Mouse (Mus musculus): ENCODE measurements around the gene Smim15. TPM values are rescaled to one million over a fixed set of nuclear protein-coding genes. Genes with fewer than 3 reads are reported as not detected.

Smim15 gene
- total RNA-seq, 1 experiment from 2014 or later = 41.1 TPM

- no peak for DNase-seq
Observed at GRCm38 (mm10) chr13:108062900-108063299, 18.7 kb downstream of the Smim15 start.

GRCm38 (mm10) chr13:108063374-108064134 lies 19.3 kb downstream of the Smim15 start:
- no peak for DNase-seq

GRCm38 (mm10) chr13:108064331-108064730 lies 20.1 kb downstream of the Smim15 start:
- DNase-seq = no peak

DNA sequence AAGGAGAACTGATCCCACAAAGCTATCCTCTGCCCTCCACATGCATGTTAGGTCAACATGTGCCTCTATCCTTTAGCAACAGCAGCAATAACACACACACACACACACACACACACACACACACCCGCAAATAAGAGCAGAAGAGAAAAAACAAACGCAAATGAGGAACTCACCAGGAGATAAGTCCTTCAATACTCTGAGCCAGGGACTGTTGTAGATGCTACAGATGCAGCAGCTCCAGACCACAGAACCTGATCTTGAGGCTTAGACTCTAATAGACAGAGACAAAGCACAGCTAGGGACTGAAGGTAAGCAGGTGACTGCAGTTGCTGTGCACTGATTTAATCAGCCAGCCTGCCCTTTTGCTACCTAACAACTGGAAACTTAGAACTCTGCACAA lies 21.8 kb downstream of the Smim15 start:
- no peak for DNase-seq

DNA sequence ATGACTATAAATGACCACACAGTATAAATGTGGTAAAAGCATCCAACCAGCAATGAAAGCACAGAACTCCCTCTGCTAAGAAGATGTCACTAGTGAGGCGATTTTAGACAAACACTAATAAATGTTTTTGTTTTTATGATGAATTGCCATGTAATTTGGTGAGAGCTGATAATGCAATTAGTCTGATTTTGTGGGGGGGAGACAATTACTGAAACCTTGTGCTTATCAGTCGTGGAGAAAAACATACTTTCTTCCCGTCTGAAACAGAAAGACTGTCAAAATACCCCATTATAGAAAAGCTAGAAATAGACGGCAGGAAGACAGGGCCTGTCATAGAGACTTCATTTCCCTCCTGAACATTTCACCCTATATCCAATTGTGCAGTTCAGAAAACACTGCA lies 24.9 kb downstream of the Smim15 start:
- no peak for DNase-seq

GRCm38 (mm10) chr13:108070171-108070570 lies 25.9 kb downstream of the Smim15 start:
- DNase-seq = no peak

DNA sequence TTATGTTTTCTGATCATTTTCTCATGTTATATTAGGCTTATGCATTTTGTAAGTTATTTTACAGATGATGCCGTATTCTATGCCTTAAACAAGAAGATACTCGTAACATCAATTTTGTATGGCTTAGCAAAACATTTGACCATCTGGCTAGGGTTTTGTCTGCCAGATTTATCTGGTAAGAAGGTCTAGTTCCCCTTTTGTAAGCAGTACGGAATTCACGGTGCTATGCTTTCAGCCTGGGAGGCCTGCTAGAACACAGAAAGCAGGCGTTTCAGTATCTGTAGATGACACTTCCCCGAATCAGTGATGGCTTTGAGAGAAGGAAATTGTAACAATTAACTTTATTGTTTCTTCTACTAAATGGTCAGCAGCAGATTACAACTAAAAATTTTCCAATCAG lies 33.2 kb downstream of the Smim15 start:
- no peak for DNase-seq

DNA sequence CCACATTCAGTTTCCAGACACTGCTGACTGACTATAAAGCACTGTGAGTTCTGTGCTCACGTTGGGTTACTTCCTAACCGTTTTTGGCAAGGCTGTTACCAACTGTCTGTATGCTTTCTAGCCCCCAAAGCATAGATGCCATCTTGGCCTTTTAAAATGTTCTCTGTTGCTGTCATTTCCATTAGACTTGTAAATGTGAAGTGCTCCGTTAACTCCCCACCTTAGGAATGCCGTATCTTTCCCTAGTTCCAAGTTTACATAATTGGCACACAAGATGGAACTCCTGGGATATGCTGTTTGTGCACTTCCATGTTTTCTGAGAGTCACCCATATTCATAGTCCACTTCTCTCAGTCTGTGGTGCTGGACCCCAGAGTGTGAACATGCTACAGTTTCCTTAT lies 33.7 kb downstream of the Smim15 start:
- no peak for DNase-seq

DNA sequence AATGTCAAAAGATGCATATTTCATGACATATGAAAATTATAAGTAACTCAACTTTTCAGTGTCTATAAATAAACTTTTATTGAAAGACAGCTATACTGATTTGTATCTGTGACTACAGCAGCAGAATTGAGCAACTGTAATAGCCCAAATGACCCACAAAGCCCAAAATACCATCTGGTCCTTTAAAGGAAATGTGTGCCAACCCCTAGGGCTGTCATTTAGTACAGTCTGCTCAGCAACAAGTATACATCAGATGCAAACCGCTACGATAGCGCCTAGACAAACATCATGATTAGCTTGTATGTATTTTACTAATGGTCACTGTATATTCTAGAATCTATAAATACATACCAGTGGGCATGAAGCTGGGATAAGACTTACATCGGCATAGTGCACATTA lies 39.8 kb downstream of the Smim15 start:
- no peak for DNase-seq

DNA sequence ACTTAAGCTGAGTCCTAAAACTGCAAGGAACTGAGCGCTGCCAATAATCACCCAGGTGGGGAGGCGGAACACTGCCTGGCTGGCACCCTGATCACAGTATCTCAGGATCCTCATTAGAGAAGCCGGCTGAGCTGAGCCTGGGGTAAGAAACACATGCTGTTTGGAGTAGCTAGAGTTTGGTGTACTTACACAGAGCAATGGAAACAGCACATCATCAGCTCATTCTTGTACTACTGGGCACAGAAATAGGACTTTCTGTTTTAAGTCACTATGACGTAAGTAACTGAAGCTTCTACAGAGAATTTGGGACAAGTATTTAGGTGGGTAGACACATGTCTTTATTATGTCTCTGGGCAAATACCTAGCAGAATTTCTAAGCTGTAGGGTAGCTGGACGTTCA lies 41.8 kb downstream of the Smim15 start:
- DNase-seq = no peak

DNA sequence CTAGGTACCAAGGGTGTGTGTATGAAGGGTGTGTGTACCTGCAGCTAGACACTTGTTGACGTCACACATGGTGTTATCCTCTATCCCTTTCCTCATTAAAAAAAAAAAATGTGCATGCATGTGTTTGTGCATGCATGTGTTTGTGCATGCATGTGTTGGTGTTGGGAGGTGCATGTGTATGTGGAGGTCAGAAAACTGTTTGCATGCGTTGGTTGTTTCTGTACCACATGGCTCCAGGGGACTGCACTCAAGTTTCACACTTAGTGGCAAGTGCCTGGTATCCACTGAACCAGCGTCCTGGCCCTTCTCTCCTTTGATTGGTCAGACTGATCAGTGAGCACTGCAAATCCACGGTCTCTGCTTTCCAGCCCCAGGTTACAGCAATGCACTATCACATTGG lies 42.5 kb downstream of the Smim15 start:
- no peak for DNase-seq

DNA sequence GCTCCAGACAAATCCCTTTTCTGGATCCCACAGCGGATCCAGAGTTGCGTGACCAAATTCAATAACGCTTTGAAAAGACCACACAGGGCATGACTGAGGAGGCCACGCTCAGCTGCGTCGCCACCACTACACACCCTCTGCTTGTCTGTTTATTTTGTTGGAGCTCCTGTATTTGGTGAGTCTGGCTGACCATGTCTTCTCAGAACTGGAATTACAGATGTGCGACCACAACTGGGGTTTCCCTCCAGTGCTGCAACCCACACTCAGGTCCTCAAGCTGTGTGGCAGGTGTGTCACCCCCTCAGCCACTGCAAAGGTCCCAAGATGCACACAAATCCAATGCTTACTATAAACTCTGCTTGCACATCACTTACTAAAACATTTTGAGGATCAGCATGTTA lies 48.0 kb downstream of the Smim15 start:
- no peak for DNase-seq

- no peak for DNase-seq
Observed at GRCm38 (mm10) chr13:108094681-108095080, 50.4 kb downstream of the Smim15 start.

DNA sequence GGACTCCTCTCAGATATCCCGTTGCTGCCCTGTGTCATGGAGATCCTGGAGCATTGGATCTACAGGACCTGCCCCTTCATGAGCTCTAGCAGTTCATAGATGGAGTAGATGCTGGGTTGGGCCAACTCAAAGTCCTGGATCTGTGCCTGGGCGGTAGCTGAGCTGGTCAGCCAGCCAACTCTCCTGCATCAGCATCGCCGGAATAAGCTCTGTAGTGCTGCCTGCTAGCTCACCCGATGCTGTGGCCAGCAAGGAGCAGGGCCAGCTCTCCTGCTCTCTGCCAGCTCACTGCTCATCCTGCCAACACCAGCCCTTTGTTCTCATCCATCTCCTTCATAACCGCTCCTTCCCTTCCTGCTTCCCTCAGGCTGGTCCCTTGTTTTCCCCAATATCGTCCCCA lies 51.4 kb downstream of the Smim15 start:
- no peak for DNase-seq

DNA sequence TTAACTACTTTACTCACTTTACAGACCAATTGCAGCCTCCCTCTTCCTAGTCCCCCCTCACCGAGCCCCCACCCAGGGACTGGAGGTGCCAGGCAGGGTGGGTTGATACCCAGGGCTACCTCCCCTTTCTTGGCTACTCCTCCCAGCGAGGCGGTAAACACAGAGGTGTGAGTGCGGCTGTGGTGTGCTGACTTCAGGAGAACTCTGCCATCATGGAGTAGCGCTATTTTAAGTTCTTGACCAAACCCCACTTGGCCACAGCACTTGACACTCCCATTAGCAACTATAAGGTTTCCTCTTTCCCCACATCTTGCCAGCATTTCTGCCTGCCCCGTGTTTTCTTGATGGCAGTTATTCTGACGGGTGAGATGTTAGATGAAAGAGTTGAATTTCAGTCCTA lies 52.2 kb downstream of the Smim15 start:
- no peak for DNase-seq

Other genes with a start within 250 kb of the Smim15 start
- gene Ndufaf2, start 114.2 kb downstream of the Smim15 start, total RNA-seq (2021) = 40.5 and 45.4 TPM in 2 replicates
- gene Ercc8, start 114.3 kb downstream of the Smim15 start, total RNA-seq (2021) = 11.2 and 12.5 TPM in 2 replicates
- 3.2 and 3.5 TPM in 2 replicates for gene Elovl7, start 170.0 kb downstream of the Smim15 start, total RNA-seq (2021)